Mouse (Mus musculus) forebrain, embryonic 15.5 days (tissue): ENCODE data around the gene Cmtm7. TPM values are rescaled to one million over a fixed set of nuclear protein-coding genes. Genes with fewer than 3 reads are reported as not detected.

ENCODE experiments used
- ATAC-seq: fragments of 200-750 bp; cut with Nextera tagmentation; replicated peaks from 2 replicates; pipeline ENCODE4 v1.8.0; 2017; ENCODE audit warnings: mild to moderate bottlenecking, moderate TSS enrichment, moderate library complexity
- H3K27ac ChIP-seq: fragments of 300-500 bp; sonication (generic); replicated peaks from 2 replicates; pipeline ENCODE4 v1.5.1; 2015; ENCODE audit warnings: mild to moderate bottlenecking, inconsistent platforms
- H3K27me3 ChIP-seq: fragments of 300-500 bp; sonication (generic); 2 replicates; pipeline ENCODE4 v1.6.1; 2015; ENCODE audit warnings: inconsistent platforms
- H3K36me3 ChIP-seq: fragments of 300-500 bp; sonication (generic); 2 replicates; pipeline ENCODE4 v1.6.1; 2015; ENCODE audit warnings: mild to moderate bottlenecking, inconsistent platforms
- H3K4me1 ChIP-seq: fragments of 300-500 bp; sonication (generic); 2 replicates; pipeline ENCODE4 v1.6.1; 2015; ENCODE audit warnings: inconsistent platforms
- H3K4me2 ChIP-seq: fragments of 300-500 bp; sonication (generic); replicated peaks from 2 replicates; pipeline ENCODE4 v1.6.1; 2015; ENCODE audit warnings: mild to moderate bottlenecking, inconsistent platforms
- H3K4me3 ChIP-seq: fragments of 300-500 bp; sonication (generic); 2 replicates; pipeline ENCODE4 v1.5.1; 2015; ENCODE audit warnings: mild to moderate bottlenecking, inconsistent platforms
- H3K9ac ChIP-seq: fragments of 300-500 bp; sonication (generic); replicated peaks from 2 replicates; pipeline ENCODE4 v1.6.1; 2015; ENCODE audit warnings: mild to moderate bottlenecking, inconsistent platforms
- H3K9me3 ChIP-seq: fragments of 300-500 bp; sonication (generic); 2 replicates; pipeline ENCODE4 v1.6.1; 2016; ENCODE audit warnings: inconsistent platforms
- WGBS: fragments of 180-500 bp; shearing (Covaris S2); methylation state at CpG from one replicate; pipeline ENCODE4 v1.1.7; 2015; ENCODE audit warnings: mixed read lengths; 5-methylcytosine and 5-hydroxymethylcytosine counted together
- polyA plus RNA-seq: library from polyadenylated mRNA; unstranded; fragments of >200 nt; fragmentation: Nextera tagmentation; extraction: Ambion mirVana; gene quantifications from 2 replicates; pipeline ENCODE4 v1.2.1, GENCODE M21; 2015

Gene Cmtm7
- polyA plus RNA-seq, 1 experiment from 2014 or later = 15.2 TPM

GRCm38 (mm10) chr9:114758272-114758671 lies 23.4 kb downstream of the Cmtm7 start:
- H3K9me3 ChIP-seq = no peaks in the 10 kb centered on the region

GRCm38 (mm10) chr9:114752863-114753484 lies 28.7 kb downstream of the Cmtm7 start:
- peaks cover 11% of the 10 kb centered on the region for H3K4me1 ChIP-seq
- peak overlapping the region; percentile 83 for H3K4me2 ChIP-seq
- H3K9me3 ChIP-seq = no peaks in the 10 kb centered on the region
- peak; percentile 88 for ATAC-seq
- no peaks in the 10 kb centered on the region for H3K27me3 ChIP-seq
- peak overlapping the region; percentile 71 for H3K27ac ChIP-seq
- 3% methylated on average over 36 of the region's 36 CpGs for WGBS
- peaks cover 4% of the 10 kb centered on the region; the same call in 1 of the 2 replicates for H3K36me3 ChIP-seq
- H3K9ac ChIP-seq = peak overlapping the region; percentile 52
- H3K4me3 ChIP-seq = peak overlapping the region; percentile 53

More at GRCm38 (mm10) chr9:114758272-114758671, 23.4 kb downstream of the Cmtm7 start:
- ATAC-seq = no peak
- no peaks in the 10 kb centered on the region for H3K36me3 ChIP-seq
- no peak overlapping the region for H3K4me3 ChIP-seq
- no peak overlapping the region for H3K9ac ChIP-seq
- no peak overlapping the region for H3K27ac ChIP-seq
- H3K27me3 ChIP-seq = no peaks in the 10 kb centered on the region
- 85% methylated on average over 7 of the region's 7 CpGs for WGBS
- H3K4me2 ChIP-seq = no peak overlapping the region
- no peaks in the 10 kb centered on the region; the same call in 1 of the 2 replicates for H3K4me1 ChIP-seq

- H3K27ac ChIP-seq = no peak overlapping the region
- H3K9me3 ChIP-seq = no peaks in the 10 kb centered on the region
- no peaks in the 10 kb centered on the region for H3K27me3 ChIP-seq
- peaks cover 11% of the 10 kb centered on the region for H3K4me1 ChIP-seq
- ATAC-seq = peak; percentile 18; the same call in 1 of the 2 replicates
- 75% methylated on average over 9 of the region's 9 CpGs for WGBS
- 0 out of 2 replicates have a peak overlapping the region, but pooled peaks have one; percentile 52 for H3K9ac ChIP-seq
- H3K36me3 ChIP-seq = peaks cover 7% of the 10 kb centered on the region; the same call in 1 of the 2 replicates
- peak overlapping the region; percentile 53; the same call in 1 of the 2 replicates for H3K4me3 ChIP-seq
- peak overlapping the region; percentile 83 for H3K4me2 ChIP-seq
Observed at GRCm38 (mm10) chr9:114752311-114752710, 29.3 kb downstream of the Cmtm7 start.

GRCm38 (mm10) chr9:114751582-114751981 lies 30.1 kb downstream of the Cmtm7 start:
- no peak overlapping the region for H3K27ac ChIP-seq
- WGBS = 82% methylated on average over 3 of the region's 3 CpGs
- no peak overlapping the region for H3K9ac ChIP-seq
- H3K4me3 ChIP-seq = no peak overlapping the region
- no peaks in the 10 kb centered on the region for H3K9me3 ChIP-seq
- H3K4me1 ChIP-seq = peaks cover 11% of the 10 kb centered on the region
- H3K4me2 ChIP-seq = no peak overlapping the region
- H3K27me3 ChIP-seq = no peaks in the 10 kb centered on the region
- no peak for ATAC-seq
- peaks cover 9% of the 10 kb centered on the region; the same call in 1 of the 2 replicates for H3K36me3 ChIP-seq

- Histone ChIP-seq H3K27me3 (no peaks in the 10 kb centered on the region), H3K9ac (no peak overlapping the region), H3K4me3 (no peak overlapping the region), H3K4me1 (peaks cover 3% of the 10 kb centered on the region), H3K4me2 (no peak overlapping the region), H3K27ac (no peak overlapping the region), H3K9me3 (no peaks in the 10 kb centered on the region), H3K36me3 (peaks cover 13% of the 10 kb centered on the region; the same call in 1 of the 2 replicates)
- ATAC-seq = no peak
- WGBS = 90% methylated on average over 12 of the region's 12 CpGs
Observed at GRCm38 (mm10) chr9:114747466-114747865, 34.2 kb downstream of the Cmtm7 start.

GRCm38 (mm10) chr9:114747012-114747411 lies 34.6 kb downstream of the Cmtm7 start:
- no peaks in the 10 kb centered on the region for H3K27me3 ChIP-seq
- H3K9me3 ChIP-seq = no peaks in the 10 kb centered on the region
- no peak overlapping the region for H3K4me3 ChIP-seq
- H3K36me3 ChIP-seq = peaks cover 13% of the 10 kb centered on the region; the same call in 1 of the 2 replicates
- no peak overlapping the region for H3K9ac ChIP-seq
- H3K27ac ChIP-seq = no peak overlapping the region
- no peaks in the 10 kb centered on the region for H3K4me1 ChIP-seq
- H3K4me2 ChIP-seq = no peak overlapping the region
- 91% methylated on average over 10 of the region's 10 CpGs for WGBS
- no peak for ATAC-seq

- peaks cover 13% of the 10 kb centered on the region; the same call in 1 of the 2 replicates for H3K36me3 ChIP-seq
- H3K9me3 ChIP-seq = no peaks in the 10 kb centered on the region
- no peak for ATAC-seq
- no peaks in the 10 kb centered on the region for H3K4me1 ChIP-seq
- H3K4me3 ChIP-seq = no peak overlapping the region
- H3K27me3 ChIP-seq = no peaks in the 10 kb centered on the region
- no peak overlapping the region for H3K9ac ChIP-seq
- WGBS = 91% methylated on average over 4 of the region's 4 CpGs
- H3K4me2 ChIP-seq = no peak overlapping the region
- no peak overlapping the region for H3K27ac ChIP-seq
Observed at GRCm38 (mm10) chr9:114745654-114746053, 36.0 kb downstream of the Cmtm7 start.

- no peak overlapping the region for H3K9ac ChIP-seq
- WGBS = 87% methylated on average over 4 of the region's 4 CpGs
- no peaks in the 10 kb centered on the region for H3K27me3 ChIP-seq
- H3K9me3 ChIP-seq = no peaks in the 10 kb centered on the region
- ATAC-seq = no peak
- H3K36me3 ChIP-seq = peaks cover 13% of the 10 kb centered on the region; the same call in 1 of the 2 replicates
- no peak overlapping the region for H3K4me3 ChIP-seq
- H3K27ac ChIP-seq = no peak overlapping the region
- H3K4me2 ChIP-seq = no peak overlapping the region
- no peaks in the 10 kb centered on the region for H3K4me1 ChIP-seq
Observed at GRCm38 (mm10) chr9:114745163-114745562, 36.5 kb downstream of the Cmtm7 start.

GRCm38 (mm10) chr9:114742731-114743130 lies 38.9 kb downstream of the Cmtm7 start:
- no peaks in the 10 kb centered on the region for H3K9me3 ChIP-seq
- no peaks in the 10 kb centered on the region for H3K27me3 ChIP-seq
- H3K9ac ChIP-seq = no peak overlapping the region
- no peak overlapping the region for H3K4me2 ChIP-seq
- WGBS = 84% methylated on average over 2 of the region's 2 CpGs
- no peak overlapping the region for H3K4me3 ChIP-seq
- H3K27ac ChIP-seq = no peak overlapping the region
- H3K36me3 ChIP-seq = peaks cover 9% of the 10 kb centered on the region; the same call in 1 of the 2 replicates
- ATAC-seq = no peak
- no peaks in the 10 kb centered on the region for H3K4me1 ChIP-seq

- H3K27ac ChIP-seq = no peak overlapping the region
- no peak overlapping the region for H3K4me3 ChIP-seq
- no peaks in the 10 kb centered on the region for H3K27me3 ChIP-seq
- no peak overlapping the region for H3K9ac ChIP-seq
- ATAC-seq = no peak
- no peaks in the 10 kb centered on the region for H3K36me3 ChIP-seq
- 95% methylated on average over 9 of the region's 9 CpGs for WGBS
- H3K4me1 ChIP-seq = no peaks in the 10 kb centered on the region
- H3K4me2 ChIP-seq = no peak overlapping the region
- no peaks in the 10 kb centered on the region for H3K9me3 ChIP-seq
Observed at GRCm38 (mm10) chr9:114740336-114740735, 41.3 kb downstream of the Cmtm7 start.

- 87% methylated on average over 11 of the region's 11 CpGs for WGBS
- H3K4me1 ChIP-seq = peaks cover 20% of the 10 kb centered on the region
- H3K36me3 ChIP-seq = no peaks in the 10 kb centered on the region
- no peak overlapping the region for H3K4me3 ChIP-seq
- H3K9me3 ChIP-seq = no peaks in the 10 kb centered on the region
- no peaks in the 10 kb centered on the region for H3K27me3 ChIP-seq
- no peak overlapping the region for H3K9ac ChIP-seq
- ATAC-seq = no peak
- H3K27ac ChIP-seq = no peak overlapping the region
- no peak overlapping the region for H3K4me2 ChIP-seq
Observed at GRCm38 (mm10) chr9:114736442-114736841, 45.2 kb downstream of the Cmtm7 start.

GRCm38 (mm10) chr9:114733238-114733637 lies 48.4 kb downstream of the Cmtm7 start:
- H3K27me3 ChIP-seq = no peaks in the 10 kb centered on the region
- no peak overlapping the region for H3K4me3 ChIP-seq
- no peak overlapping the region for H3K27ac ChIP-seq
- no peaks in the 10 kb centered on the region for H3K9me3 ChIP-seq
- no peak overlapping the region for H3K4me2 ChIP-seq
- H3K9ac ChIP-seq = no peak overlapping the region
- peaks cover 20% of the 10 kb centered on the region for H3K4me1 ChIP-seq
- ATAC-seq = no peak
- 69% methylated on average over 2 of the region's 2 CpGs for WGBS
- H3K36me3 ChIP-seq = no peaks in the 10 kb centered on the region
